Comparison of ENCODE assay signal across 8 mouse cellular contexts in genomic region chr19:29641055-29641454, GRCm38 (mm10). TPM values are rescaled to one million over a fixed set of nuclear protein-coding genes. Genes with fewer than 3 reads are reported as not detected.
DNase-seq lines count a peak whose midpoint lies in the region; ATAC-seq lines count a peak whose summit lies in the region.

No protein-coding gene starts in this region.

- H3K36me3 ChIP-seq in intestine, embryonic 14.5 days (ENCODE audit: control insufficient read depth, insufficient read depth, low read length), result peaks cover 4% of the 10 kb centered on the region; the same call in 1 of the 2 replicates

- no peak overlapping the region for H3K4me3 ChIP-seq in intestine, embryonic 14.5 days (ENCODE audit: low read depth, low read length)

- DNase-seq in frontal cortex, postnatal 14 days (ENCODE audit: low spot score in 2 of 2), result no peak
- peak; percentile 72 for DNase-seq in brain, adult 2 months (ENCODE audit: low read depth, low spot score)
- DNase-seq in intestine, embryonic 14.5 days (ENCODE audit: low spot score), result peak; percentile 69
- DNase-seq in lung, postnatal 10 days, result peak; percentile 12
- no peak for DNase-seq in left cerebral cortex, adult 9 months (ENCODE audit: low spot score in 2 of 2)
- DNase-seq in right cerebral cortex, postnatal 4 days, result no peak
- no peak for DNase-seq in spleen, postnatal 14 days (ENCODE audit: low spot score in 2 of 2)

- no peaks in the 10 kb centered on the region for H3K27me3 ChIP-seq in intestine, embryonic 14.5 days (replicated peaks; ENCODE audit: control insufficient read depth, insufficient read depth, low read length)

- peak overlapping the region; percentile 28; the same call in 1 of the 2 replicates for H3K4me2 ChIP-seq in intestine, embryonic 14.5 days (ENCODE audit: low read length)

- no peak overlapping the region for H3K9ac ChIP-seq in intestine, embryonic 14.5 days (ENCODE audit: low read length)

- peaks cover 3% of the 10 kb centered on the region; the same call in 1 of the 2 replicates for H3K9me3 ChIP-seq in intestine, embryonic 14.5 days (ENCODE audit: control insufficient read depth, low read length)

- peak overlapping the region; percentile 14; the same call in 1 of the 2 replicates for H3K27ac ChIP-seq in intestine, embryonic 14.5 days (ENCODE audit: low read depth)

- ATAC-seq in frontal cortex, adult (ENCODE audit: low TSS enrichment), result peak; percentile 86
- ATAC-seq in intestine, embryonic 14.5 days (replicated peaks; ENCODE audit: low FRiP score, low TSS enrichment, low read depth), result 0 out of 2 replicates have a peak, but pooled peaks have one; percentile 53

- 0 out of 2 replicates have a peak, but pooled peaks cover 11% of the 10 kb centered on the region for H3K4me1 ChIP-seq in intestine, embryonic 14.5 days (replicated peaks; ENCODE audit: control insufficient read depth, insufficient read depth, low read length)

- WGBS in intestine, embryonic 14.5 days, result 26% methylated on average over 9 of the region's 9 CpGs

RNA-seq across cellular contexts. Expression of gene Ermp1, which starts 7.2 kb away (rescaled TPM):
- polyA plus RNA-seq in intestine, embryonic 14.5 days (2014; fragmentation: Nextera tagmentation; extraction: Ambion mirVana), result 8.4 and 8.9 TPM in 2 replicates

RNA-seq across cellular contexts. Expression of gene Mlana, which starts 56.6 kb away (rescaled TPM):
- not detected in 2 replicates for polyA plus RNA-seq in intestine, embryonic 14.5 days (2014; fragmentation: Nextera tagmentation; extraction: Ambion mirVana)

Comparison
In these comparisons a context has a peak if more than half of its experiments do, and no peak if none do; other contexts are left out.
1. DNase-seq: peak in brain, adult 2 months (single experiment), intestine, embryonic 14.5 days (single experiment) and lung, postnatal 10 days (single experiment); none in frontal cortex, postnatal 14 days (0 of 2), left cerebral cortex, adult 9 months (0 of 2), right cerebral cortex, postnatal 4 days (single experiment) and spleen, postnatal 14 days (0 of 2).